Comparison of ENCODE assay signal across 8 mouse cellular contexts in genomic region chr2:53711213-53711612, GRCm38 (mm10).
DNase-seq lines count a peak whose midpoint lies in the region; ATAC-seq and TF ChIP-seq lines count a peak whose summit lies in the region.

No protein-coding gene starts in this region.

- no peak for TF ChIP-seq CTCF in kidney, adult 2 months (conservative IDR thresholded peaks at IDR 0.05; ENCODE audit: insufficient read depth, insufficient read length, low read depth, low read length)

- H3K9me3 ChIP-seq in kidney, embryonic 16.5 days (ENCODE audit: low read length): no peaks in the 10 kb centered on the region

- no peak for TF ChIP-seq POLR2A in kidney, adult 2 months (IDR thresholded peaks at IDR 0.05; ENCODE audit: low read depth, low read length)

- H3K4me1 ChIP-seq in kidney, adult 2 months (ENCODE audit: control insufficient read depth, insufficient read depth, low read length): no peaks in the 10 kb centered on the region
- H3K4me1 ChIP-seq in kidney, embryonic 16.5 days (ENCODE audit: insufficient read depth, low read length): no peaks in the 10 kb centered on the region

- no peak overlapping the region for H3K27ac ChIP-seq in kidney, adult 2 months (ENCODE audit: insufficient read depth, low read depth, low read length)
- no peak overlapping the region for H3K27ac ChIP-seq in kidney, embryonic 16.5 days (ENCODE audit: low read length)

- H3K4me3 ChIP-seq in kidney, adult 2 months (ENCODE audit: insufficient read depth, low read depth, low read length): no peak overlapping the region
- no peak overlapping the region for H3K4me3 ChIP-seq in kidney, embryonic 16.5 days (ENCODE audit: low read length)

- peak; percentile 54 for DNase-seq in kidney, adult 2 months
- DNase-seq in cerebellum, postnatal 25 days: peak; percentile 73 to 80
- DNase-seq in layer of hippocampus, adult 11-12 months (ENCODE audit: low spot score): peak; percentile 84
- DNase-seq in right cerebral cortex, adult 2 months (ENCODE audit: low spot score in 2 of 2): peak; percentile 77 to 87
- no peak for DNase-seq in urinary bladder, postnatal 36 days (ENCODE audit: low spot score in 2 of 2)
- no peak for DNase-seq in urinary bladder, adult 2 months (ENCODE audit: low spot score)
- DNase-seq in embryo, embryonic 9.5 days (ENCODE audit: extremely low spot score): no peak

- ATAC-seq in kidney, embryonic 16.5 days (ENCODE audit: low FRiP score, low TSS enrichment): no peak

- WGBS in kidney, adult 2 months: 42% methylated on average over 3 of the region's 3 CpGs
- 68% methylated on average over 3 of the region's 3 CpGs for WGBS in kidney, embryonic 16.5 days

- no peak overlapping the region for H3K4me2 ChIP-seq in kidney, embryonic 16.5 days (replicated peaks; ENCODE audit: low read depth, low read length)

- H3K9ac ChIP-seq in kidney, embryonic 16.5 days (replicated peaks; ENCODE audit: low read length): no peak overlapping the region

- no peaks in the 10 kb centered on the region for H3K36me3 ChIP-seq in kidney, adult 2 months (ENCODE audit: control insufficient read depth, insufficient read depth, low read length)
- no peaks in the 10 kb centered on the region for H3K36me3 ChIP-seq in kidney, embryonic 16.5 days (ENCODE audit: insufficient read depth, low read length)

- H3K27me3 ChIP-seq in kidney, adult 2 months (replicated peaks; ENCODE audit: control insufficient read depth, insufficient read depth, low read length): no peaks in the 10 kb centered on the region
- H3K27me3 ChIP-seq in kidney, embryonic 16.5 days (ENCODE audit: insufficient read depth, low read length): no peaks in the 10 kb centered on the region

Comparison
In these comparisons a context has a peak if more than half of its experiments do, and no peak if none do; other contexts are left out.
1. DNase-seq: peak in kidney, adult 2 months (single experiment), cerebellum, postnatal 25 days (2 of 2), layer of hippocampus, adult 11-12 months (single experiment) and right cerebral cortex, adult 2 months (2 of 2); none in urinary bladder, postnatal 36 days (0 of 2), urinary bladder, adult 2 months (single experiment) and embryo, embryonic 9.5 days (single experiment).